Mouse (Mus musculus): ENCODE measurements at regions not wholly inside any gene's neighbourhood (a gene's known extent, or its start where the extent isn't known, plus 50 kb on each side); places are given as distances from the start of the nearest gene placed in this dataset.

- ATAC-seq, result no peak
These were observed 501.5 kb downstream of the Rab28 start for GRCm38 (mm10) chr5:41206462-41206861.

- no peak for ATAC-seq
These were observed 503.5 kb downstream of the Rab28 start for GRCm38 (mm10) chr5:41204417-41204816.

DNA sequence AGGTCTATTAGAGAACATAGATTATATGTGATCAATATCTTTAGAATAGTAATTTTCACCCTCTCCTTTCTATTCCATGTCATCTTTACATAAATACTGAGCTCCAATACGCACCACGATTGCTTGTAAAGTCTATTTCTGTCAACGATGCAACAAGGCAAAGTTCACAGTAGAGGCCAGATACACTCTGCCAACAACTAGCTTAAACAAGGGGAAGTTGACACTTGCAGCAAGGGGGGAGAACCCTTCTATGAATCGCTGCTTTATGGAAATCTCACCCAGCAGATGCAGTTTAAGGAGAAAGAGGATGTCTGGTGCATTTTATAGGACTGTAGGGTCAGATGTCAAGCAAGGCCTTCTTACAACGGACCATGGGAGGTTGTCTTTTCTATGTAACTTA is 520.8 kb downstream of the Rab28 start:
- no peak for ATAC-seq

GRCm38 (mm10) chr5:41177220-41177619 is 530.7 kb downstream of the Rab28 start:
- no peak for ATAC-seq

- ATAC-seq, result no peak
These were observed 541.9 kb downstream of the Rab28 start for GRCm38 (mm10) chr5:41165870-41166626.

GRCm38 (mm10) chr5:41125050-41125449 is 582.9 kb downstream of the Rab28 start:
- ATAC-seq, result no peak

DNA sequence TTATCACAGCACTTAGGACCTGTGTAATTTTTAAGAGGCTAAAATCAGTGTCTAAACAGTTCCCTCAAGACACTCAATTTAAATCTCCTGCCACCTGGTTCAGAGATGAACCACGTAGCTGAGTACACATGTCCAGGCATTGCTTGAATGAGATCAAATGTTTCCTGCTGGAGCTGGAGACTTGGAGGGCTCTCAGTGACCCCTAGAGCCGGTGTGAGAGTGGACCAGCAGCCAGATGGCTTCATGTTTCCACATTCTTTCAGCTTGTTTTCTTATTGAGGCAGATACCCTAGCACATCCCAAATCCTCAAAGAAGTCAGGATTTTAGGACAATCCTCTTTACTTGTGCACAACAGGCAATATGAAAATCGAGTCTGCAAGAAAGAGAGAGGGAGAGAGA is 590.3 kb downstream of the Rab28 start:
- no peak for ATAC-seq

DNA sequence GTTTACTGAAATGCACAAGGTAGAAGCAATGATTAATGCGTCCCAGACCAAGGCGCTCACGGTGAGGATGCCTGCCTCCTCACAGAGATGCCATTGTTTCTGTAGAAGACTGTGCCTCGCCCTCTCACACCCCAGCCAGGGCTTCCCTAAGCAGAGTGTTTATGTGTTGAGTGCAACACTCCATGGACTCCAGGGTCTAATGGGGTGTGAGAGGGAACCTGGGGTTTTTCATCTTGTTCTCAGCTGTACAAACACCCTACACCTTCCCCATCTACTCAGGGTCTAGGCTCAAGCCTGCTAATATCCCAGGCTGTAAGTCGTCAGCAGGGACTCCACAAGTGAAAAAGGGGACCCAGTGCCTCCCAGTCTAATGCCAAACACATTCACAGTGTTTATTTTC is 620.2 kb downstream of the Rab28 start:
- ATAC-seq, result no peak

DNA sequence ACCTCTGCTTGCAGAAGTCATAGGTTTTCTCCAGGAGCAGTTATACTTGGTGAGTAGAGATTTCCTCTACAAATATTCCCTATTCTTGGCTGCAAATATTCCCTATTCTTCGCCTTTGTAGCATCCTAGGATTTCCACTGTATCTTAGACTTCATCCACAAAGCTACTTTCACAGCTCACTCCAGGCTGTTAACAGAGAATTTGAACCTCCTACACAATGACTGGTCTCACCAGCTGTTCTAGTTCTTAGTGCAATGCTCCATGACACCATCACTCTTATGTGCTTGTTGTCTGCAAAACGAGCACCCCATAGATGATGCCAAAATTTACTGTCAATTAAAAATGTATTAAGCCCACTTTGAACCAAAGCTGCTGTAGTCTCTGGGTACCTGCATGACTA is 631.5 kb downstream of the Rab28 start:
- ATAC-seq, result no peak

DNA sequence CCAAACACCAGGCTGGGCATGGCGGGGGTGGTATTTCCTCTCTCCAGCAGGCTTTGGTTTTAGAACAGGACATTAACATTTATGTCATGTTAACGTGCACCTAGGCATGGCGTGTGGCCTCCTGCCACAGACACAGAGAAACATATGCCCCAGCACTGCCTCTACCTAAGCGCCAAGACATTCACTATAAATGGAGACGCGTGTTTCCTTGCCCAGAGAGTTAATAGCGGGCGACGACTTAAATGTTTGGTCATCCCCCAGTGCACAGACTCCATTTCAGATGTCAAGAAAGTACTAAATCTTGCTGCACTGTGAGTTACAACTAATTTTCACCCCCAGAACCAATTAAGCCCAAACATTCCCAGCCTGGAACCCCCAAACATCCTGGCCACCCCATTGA is 646.3 kb downstream of the Rab28 start:
- no peak for ATAC-seq

DNA sequence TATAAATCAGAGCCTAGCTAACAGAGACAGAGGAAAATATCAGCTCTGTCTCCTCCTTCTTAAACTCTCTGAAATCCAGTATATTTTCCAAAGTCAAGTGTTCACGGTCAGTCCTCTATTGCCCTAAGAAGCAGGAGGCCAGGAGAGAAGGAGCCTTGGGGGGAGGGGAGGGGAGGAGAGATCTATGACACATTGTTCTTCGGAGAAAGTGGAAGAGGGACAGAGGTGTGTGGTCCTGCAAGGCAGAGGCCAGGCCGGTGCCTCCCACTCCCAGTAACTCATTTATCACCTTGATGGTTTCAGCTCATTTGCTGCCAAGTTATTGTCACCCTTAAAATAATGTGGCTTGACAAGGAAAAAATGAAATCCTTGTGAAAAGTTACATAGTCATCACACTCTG is 646.7 kb downstream of the Rab28 start:
- ATAC-seq, result no peak

GRCm38 (mm10) chr5:41058015-41058414 is 649.9 kb downstream of the Rab28 start:
- ATAC-seq, result no peak

- no peak for ATAC-seq
These were observed 656.0 kb downstream of the Rab28 start for GRCm38 (mm10) chr5:41051948-41052347.

- ATAC-seq, result no peak
These were observed 659.4 kb downstream of the Rab28 start for GRCm38 (mm10) chr5:41048515-41048914.

- no peak for ATAC-seq
These were observed 662.7 kb downstream of the Rab28 start for GRCm38 (mm10) chr5:41045221-41045620.

- peak; percentile 43 for ATAC-seq
These were observed 663.5 kb downstream of the Rab28 start for GRCm38 (mm10) chr5:41044465-41044864.

GRCm38 (mm10) chr5:41038790-41039189 is 669.2 kb downstream of the Rab28 start:
- no peak for ATAC-seq

DNA sequence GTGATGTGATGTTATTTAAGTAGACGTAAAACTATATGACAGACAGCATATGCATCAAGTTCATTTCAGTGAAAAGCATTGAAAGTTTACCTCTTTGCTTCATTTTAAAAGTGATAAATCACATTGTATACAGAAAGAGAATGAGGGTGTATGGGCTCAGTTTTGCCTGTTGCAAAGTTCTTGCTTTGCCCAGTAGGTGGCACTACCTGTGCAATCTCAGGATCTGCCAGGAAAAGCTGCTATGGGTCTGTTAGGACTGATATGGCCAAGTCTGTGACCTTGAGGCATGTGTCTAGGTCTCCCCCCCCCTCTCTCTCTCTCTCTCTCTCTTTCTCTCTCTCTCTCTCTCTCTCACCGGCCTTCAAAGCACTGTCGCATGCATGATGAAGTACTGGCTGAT is 701.3 kb downstream of the Rab28 start:
- no peak for ATAC-seq

GRCm38 (mm10) chr5:40986562-40986961 is 721.4 kb downstream of the Rab28 start:
- ATAC-seq, result no peak

DNA sequence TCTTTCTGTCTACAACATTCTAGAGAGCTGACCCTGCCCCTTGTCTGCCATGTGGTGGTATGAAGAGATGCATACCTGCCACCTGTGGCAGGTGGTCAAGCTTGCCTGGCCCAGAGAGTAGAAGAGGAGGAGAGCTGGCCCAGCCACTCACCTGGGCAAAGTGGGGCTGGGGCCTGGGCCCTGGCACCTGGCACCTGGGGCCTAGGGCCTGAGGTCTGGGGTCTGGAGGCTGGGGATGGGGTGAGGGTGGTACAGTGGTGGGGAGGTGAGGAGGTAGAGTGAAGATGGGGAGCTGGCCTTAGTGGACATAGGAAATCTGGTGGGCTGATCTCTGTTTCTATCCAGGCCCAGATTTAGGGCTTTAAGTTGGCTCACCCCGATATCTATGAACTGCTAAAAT is 733.1 kb downstream of the Rab28 start:
- ATAC-seq, result no peak

- ATAC-seq, result no peak
These were observed 754.9 kb downstream of the Rab28 start for GRCm38 (mm10) chr5:40952901-40953595.

- ATAC-seq, result no peak
These were observed 778.8 kb downstream of the Rab28 start for GRCm38 (mm10) chr5:40929127-40929526.

DNA sequence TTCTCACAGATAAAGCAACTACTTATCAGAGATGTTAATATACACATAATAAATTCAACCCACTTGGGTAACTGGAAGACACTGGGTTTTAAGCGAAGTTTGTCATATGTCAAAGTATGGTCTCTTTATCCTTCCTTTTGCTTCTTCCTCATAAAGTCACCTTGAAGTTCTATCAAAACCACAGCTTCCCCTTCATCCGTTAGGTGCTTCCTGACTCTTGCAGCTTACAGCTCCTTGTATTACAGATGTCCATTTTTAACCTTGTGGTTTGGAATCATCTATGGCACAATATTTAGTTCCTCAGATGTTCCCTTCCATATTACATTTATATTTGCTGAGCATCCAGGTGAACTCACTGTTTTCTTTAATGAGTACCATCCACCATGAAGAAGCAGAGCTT is 787.0 kb downstream of the Rab28 start:
- ATAC-seq, result no peak

DNA sequence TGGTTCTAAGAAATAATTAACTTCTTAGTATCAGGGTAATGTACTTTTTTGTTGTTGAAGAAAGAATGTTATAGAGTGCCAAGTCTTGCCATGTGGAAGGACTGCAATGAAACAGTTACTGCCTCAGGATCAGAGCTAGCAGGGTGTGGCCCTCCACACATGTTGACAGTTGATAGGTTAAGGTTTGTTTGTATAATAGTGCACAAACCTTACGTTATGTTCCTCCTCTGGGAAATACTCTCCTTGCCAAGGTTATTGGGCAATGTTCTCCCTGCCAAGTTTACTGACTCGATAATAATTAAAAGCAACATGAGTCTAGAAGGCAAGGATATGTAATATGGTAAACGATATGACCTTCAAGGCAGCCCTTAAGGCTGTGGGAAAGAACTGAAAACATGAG is 799.2 kb downstream of the Rab28 start:
- no peak for ATAC-seq

DNA sequence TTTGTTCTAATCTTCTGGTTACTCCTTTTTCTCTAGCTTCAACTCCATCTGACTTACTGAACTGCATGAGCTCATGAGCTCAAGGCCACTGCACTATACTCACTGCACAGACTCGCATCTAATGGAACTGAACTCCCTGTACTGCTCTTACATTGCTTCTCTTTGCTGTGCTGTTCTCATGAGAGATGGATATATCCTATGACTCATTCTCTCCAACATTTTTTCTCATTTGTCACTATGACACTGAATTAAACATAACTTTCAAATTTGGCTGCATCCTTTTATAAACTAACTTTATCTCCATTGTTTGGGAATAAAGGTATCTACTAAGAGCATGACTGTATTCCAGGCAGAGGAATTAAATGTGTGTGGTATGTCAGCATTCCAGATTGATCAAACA is 806.2 kb downstream of the Rab28 start:
- ATAC-seq, result no peak

All from activated CD4-positive, CD25-positive, alpha-beta regulatory T cell, adult 4 months (primary cell).